Mouse (Mus musculus) liver, postnatal 0 days (tissue): ENCODE data around the gene Cacng4.

Experiments
- CTCF ChIP-seq: sonication (generic); IDR thresholded peaks from 2 replicates; pipeline ENCODE4 v1.5.1; 2016; ENCODE audit warnings: antibody characterized with exemption, low read depth
- EP300 ChIP-seq: IDR thresholded peaks from 2 replicates; pipeline ENCODE4 v1.6.1; 2016; ENCODE audit warnings: antibody characterized with exemption, low read depth, mild to moderate bottlenecking

GRCm38 (mm10) chr11:107738418-107739099 lies 55.8 kb downstream of the Cacng4 start:
- TF ChIP-seq CTCF (no peak), EP300 (no peak)
